17 mouse cellular contexts compared by ENCODE assay signal in the genomic region with DNA sequence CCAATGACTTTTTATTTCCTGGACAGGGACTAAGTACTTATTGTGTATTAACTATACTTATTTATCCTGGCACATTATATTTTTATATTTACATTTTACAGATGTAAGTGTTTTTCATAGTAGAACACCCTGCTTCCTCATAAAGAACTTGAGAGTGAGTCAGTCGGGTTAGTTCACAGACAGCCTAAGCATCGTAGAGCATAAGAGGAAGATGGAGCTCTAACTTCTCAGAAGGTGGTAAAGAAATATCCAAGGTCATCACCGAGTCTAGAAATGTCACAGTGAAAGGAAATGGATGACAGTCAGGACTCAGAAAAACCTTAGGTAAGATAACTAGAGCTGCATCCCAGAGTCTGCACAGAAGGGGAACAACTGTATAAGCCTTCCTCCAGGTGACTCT.
"Had no signal": no experiment of that assay in that cellular context is flagged by ENCODE, and none has a peak within 500 bp of the region (broad histone marks: within the 10 kb centered on the region; RNA-seq: fewer than 3 reads in every experiment).

No protein-coding gene starts in this region.

- ATAC-seq: hindbrain, embryonic 16.5 days; inflammation-experienced regulatory T-cells, adult 6 months; intestine, embryonic 15.5 days had no signal

- DNase-seq: gastrocnemius, postnatal 14 days; gastrocnemius, postnatal 36 days; heart, adult 18-20 months; heart, postnatal 10 days; heart, postnatal 4 days; kidney, adult 18-20 months; kidney, adult 8-10 months; kidney, postnatal 10 days; kidney, postnatal 25 days; kidney, postnatal 4 days; layer of hippocampus, adult 9-11 months; layer of hippocampus, postnatal 36 days; liver; liver, embryonic 13.5 days had no signal
